Mouse (Mus musculus) cerebellum, adult 2 months (tissue): Measurements from ENCODE around the gene Alkbh4. TPM values are rescaled to one million over a fixed set of nuclear protein-coding genes. Genes with fewer than 3 reads are reported as not detected.

Experiments used
- DNase-seq, 2 experiments: peaks; one replicate each; pipeline ENCODE4 v3.0.0; 2021
- H3K27ac ChIP-seq: fragments of 200-500 bp; 2 replicates; pipeline ENCODE4 v1.5.1; 2012; ENCODE audit warnings: low read length, control low read depth, inconsistent platforms; ENCODE audit not compliant: insufficient read depth
- H3K27me3 ChIP-seq: fragments of 200-500 bp; 2 replicates; pipeline ENCODE4 v1.6.1; 2012; ENCODE audit warnings: inconsistent platforms, mild to moderate bottlenecking, low read length, moderate library complexity; ENCODE audit not compliant: control insufficient read depth, insufficient read depth
- H3K4me1 ChIP-seq: fragments of 200-500 bp; 2 replicates; pipeline ENCODE4 v1.6.1; 2011; ENCODE audit warnings: low read length; ENCODE audit not compliant: control insufficient read depth, insufficient read depth
- H3K4me3 ChIP-seq: fragments of 200-500 bp; replicated peaks from 2 replicates; pipeline ENCODE3; 2011; ENCODE audit warnings: mild to moderate bottlenecking, low read depth, low read length, control low read depth; ENCODE audit not compliant: insufficient read depth
- CTCF ChIP-seq: fragments of 200-500 bp; IDR thresholded peaks from 2 replicates; pipeline ENCODE4 v1.5.1; 2011; ENCODE audit warnings: low read depth, mild to moderate bottlenecking, control low read depth, low read length, moderate library complexity, borderline replicate concordance; ENCODE audit not compliant: insufficient read depth
- POLR2A ChIP-seq: fragments of 200-500 bp; IDR thresholded peaks from 2 replicates; pipeline ENCODE4 v1.6.1; 2011; ENCODE audit warnings: low read length, control low read depth, borderline replicate concordance; ENCODE audit not compliant: insufficient read depth
- WGBS: fragments of 180-500 bp; shearing (Covaris S2); methylation state at CpG from one replicate; pipeline ENCODE4 v1.1.7; 2018; 5-methylcytosine and 5-hydroxymethylcytosine counted together
- polyA plus RNA-seq: library from polyadenylated mRNA; depleted of rRNA; stranded (reverse); fragments of >200 nt; gene quantifications from 2 replicates; pipeline ENCODE4 v1.2.3, GENCODE M21; 2012

The Alkbh4 gene
- polyA plus RNA-seq, 1 experiment, result 15.7 TPM

- TF ChIP-seq CTCF (peak; percentile 17; the same call in 1 of the 2 replicates), POLR2A (no peak)
- no peaks in the 10 kb centered on the region for H3K27me3 ChIP-seq
- H3K4me3 ChIP-seq, result no peak overlapping the region
- DNase-seq, result no peak
- peaks cover 30% of the 10 kb centered on the region for H3K4me1 ChIP-seq
- 97% methylated on average over 3 of the region's 3 CpGs for WGBS
- no peak overlapping the region for H3K27ac ChIP-seq
Measured at GRCm38 (mm10) chr5:136168071-136168470, 32.1 kb downstream of the Alkbh4 start.

GRCm38 (mm10) chr5:136169626-136170511 is 33.9 kb downstream of the Alkbh4 start:
- DNase-seq, result peak; percentile 58 to 69
- Histone ChIP-seq H3K27ac (peak overlapping the region; percentile 64; the same call in 1 of the 2 replicates), H3K4me3 (peak overlapping the region; percentile 98), H3K4me1 (peaks cover 24% of the 10 kb centered on the region), H3K27me3 (no peaks in the 10 kb centered on the region)
- TF ChIP-seq CTCF, result no peak
- TF ChIP-seq POLR2A, result no peak
- 4% methylated on average over 15 of the region's 15 CpGs for WGBS

- Histone ChIP-seq H3K27ac (peak within 1 kb of the TSS; percentile 64), H3K4me1 (peaks cover 17% of the 10 kb centered on the region), H3K4me3 (peak within 1 kb of the TSS; percentile 98), H3K27me3 (no peaks in the 10 kb centered on the region)
- DNase-seq, result peak; percentile 86 to 87
- 1% methylated on average over 49 of the region's 49 CpGs for WGBS
- no peak for TF ChIP-seq CTCF
- TF ChIP-seq POLR2A, result peak; percentile 45; the same call in 1 of the 2 replicates
Measured at GRCm38 (mm10) chr5:136170512-136171362, 34.8 kb downstream of the Alkbh4 start, which contains the start of gene Orai2. TSS of gene Orai2 (minus strand) at chr5:136170713.

GRCm38 (mm10) chr5:136171363-136172341 is 35.7 kb downstream of the Alkbh4 start:
- no peak for TF ChIP-seq CTCF
- TF ChIP-seq POLR2A, result no peak
- Histone ChIP-seq H3K4me1 (peaks cover 10% of the 10 kb centered on the region), H3K27me3 (no peaks in the 10 kb centered on the region), H3K4me3 (peak overlapping the region; percentile 98), H3K27ac (no peak overlapping the region)
- WGBS, result 23% methylated on average over 17 of the region's 17 CpGs
- DNase-seq, result no peak

- TF ChIP-seq POLR2A (no peak), CTCF (no peak)
- WGBS, result 85% methylated on average over 9 of the region's 9 CpGs
Measured at GRCm38 (mm10) chr5:136172939-136173338, 37.0 kb downstream of the Alkbh4 start.

GRCm38 (mm10) chr5:136173606-136174463 is 37.9 kb downstream of the Alkbh4 start:
- 7% methylated on average over 9 of the region's 9 CpGs for WGBS
- H3K4me1 ChIP-seq, result peaks cover 10% of the 10 kb centered on the region
- DNase-seq, result peak; percentile 71 to 73
- no peak overlapping the region for H3K4me3 ChIP-seq
- TF ChIP-seq POLR2A (no peak), CTCF (no peak)
- no peaks in the 10 kb centered on the region for H3K27me3 ChIP-seq
- no peak overlapping the region for H3K27ac ChIP-seq

More at GRCm38 (mm10) chr5:136172939-136173338, 37.0 kb downstream of the Alkbh4 start:
- Histone ChIP-seq H3K27ac (no peak overlapping the region), H3K27me3 (no peaks in the 10 kb centered on the region), H3K4me3 (no peak overlapping the region), H3K4me1 (peaks cover 10% of the 10 kb centered on the region)
- DNase-seq, result no peak
